Mouse (Mus musculus) gastrocnemius, postnatal 36 days (tissue): ENCODE results near the gene Tmem247. TPM values are rescaled to one million over a fixed set of nuclear protein-coding genes. Genes with fewer than 3 reads are reported as not detected.

Experiments used
- DNase-seq, 2 experiments: peaks; one replicate each; pipeline ENCODE4 v3.0.0; 2022
- intact Hi-C: fragments of 180-260 bp; cut with DNase I; formaldehyde crosslinking; loops from one replicate; pipeline ENCODE4 v1.15.1; 2025
- total RNA-seq, 2 experiments: library from RNA; stranded (reverse); gene quantifications; 2 replicates each; pipeline ENCODE4 v1.2.3; 2021

Gene Tmem247
- total RNA-seq, 2 experiments from 2014 or later: not detected

DNA sequence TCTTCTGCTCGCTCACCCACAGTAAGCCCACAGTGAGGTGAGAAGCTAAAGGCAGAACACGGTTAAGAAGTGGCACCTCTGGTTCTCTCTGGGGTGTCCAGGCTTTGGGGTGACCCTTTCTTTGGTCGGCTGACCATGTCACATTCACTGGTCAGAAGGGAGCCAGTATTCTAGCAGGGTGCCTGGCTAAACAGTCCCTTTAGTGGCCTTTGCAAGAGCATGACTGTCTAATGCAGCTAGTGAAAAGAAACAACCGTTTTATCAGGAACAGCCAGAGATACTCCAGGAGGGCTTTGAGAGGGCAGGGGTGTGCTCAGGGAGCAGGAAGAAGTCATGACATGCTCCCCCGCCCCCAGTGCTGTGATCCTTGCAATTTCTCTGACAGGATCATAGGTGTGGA, 5.9 kb upstream of the Tmem247 start:
- no peak for DNase-seq
- intact Hi-C loops: no loop called here

DNA sequence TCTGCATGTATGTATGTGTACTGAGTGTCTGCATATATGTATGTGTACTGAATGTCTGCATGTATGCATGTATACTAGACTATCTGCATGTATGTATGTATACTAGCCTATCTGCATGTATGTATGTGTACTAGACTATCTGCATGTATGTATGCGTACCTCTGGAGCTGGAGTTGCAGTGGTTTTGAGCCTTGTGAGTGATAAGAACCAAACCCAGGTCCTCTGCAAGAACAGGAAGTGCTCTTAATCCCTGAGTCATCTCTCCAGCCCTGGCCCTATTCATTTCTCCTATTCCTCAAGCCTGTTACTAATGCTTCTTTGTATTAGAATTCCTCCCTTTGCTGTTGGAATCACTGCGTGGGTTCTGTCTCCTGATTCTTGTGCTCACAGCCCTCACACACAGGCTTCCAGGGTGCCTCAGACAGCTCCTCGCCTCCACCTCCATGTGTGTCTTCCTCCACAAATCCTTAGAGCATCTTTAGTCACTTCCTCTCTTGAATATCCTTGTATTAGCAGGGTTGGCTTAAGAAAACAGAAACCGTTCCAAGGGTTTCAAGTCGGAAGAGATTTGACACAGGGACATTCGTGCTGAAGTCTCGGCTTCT, 4.0 kb upstream of the Tmem247 start:
- no peak for DNase-seq
- intact Hi-C loops: no loop called here

GRCm38 (mm10) chr17:86915540-86915939, 1.6 kb upstream of the Tmem247 start:
- intact Hi-C loops: loop anchor here (5.0 kb wide), 1 partner anchor 332 kb away; no protein-coding TSS in a partner anchor
- DNase-seq: no peak

DNA sequence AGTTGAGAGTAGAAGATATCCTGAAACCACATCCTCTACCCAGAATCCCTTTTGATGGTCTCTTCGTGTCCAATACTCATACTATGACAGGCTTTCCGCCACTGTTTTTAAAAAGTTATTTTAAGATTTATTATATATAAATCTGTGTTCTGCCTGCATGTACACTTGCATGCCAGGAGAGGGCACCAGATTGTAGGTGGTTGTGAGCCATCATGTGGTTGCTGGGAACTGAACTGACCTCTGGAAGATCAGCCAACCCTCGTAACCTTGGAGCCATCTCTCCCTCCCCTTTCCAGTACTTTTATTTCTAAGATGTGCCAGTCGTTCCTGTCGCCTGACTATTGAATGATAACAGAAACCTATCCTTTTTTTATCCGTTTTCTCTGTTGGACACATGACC, 1.6 kb downstream of the Tmem247 start:
- peak in 1 of 2 experiments; percentile 33 for DNase-seq

DNA sequence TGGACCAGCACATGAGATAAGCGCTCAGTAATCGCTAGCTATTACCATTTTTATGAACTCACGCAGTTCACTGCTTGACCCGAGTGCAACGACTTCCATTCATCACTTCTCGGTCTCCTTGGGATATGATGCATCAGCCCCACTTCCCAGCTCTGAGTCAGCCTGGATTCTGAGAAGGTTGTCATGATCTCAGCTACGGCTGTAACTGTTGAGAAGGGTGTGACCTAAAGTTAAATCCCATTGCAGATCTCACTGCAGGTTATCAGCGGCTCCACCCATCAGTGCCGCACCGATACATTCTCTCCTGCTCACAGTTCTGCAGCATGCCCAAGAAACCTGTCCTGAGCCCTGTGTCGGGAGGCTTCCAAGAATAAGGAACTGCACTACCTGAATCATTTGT, 2.6 kb downstream of the Tmem247 start:
- DNase-seq: no peak
- intact Hi-C loops: loop anchor here (2.0 to 5.0 kb wide), 3 partner anchors 78 to 328 kb away; no protein-coding TSS in a partner anchor

More for the DNA sequence above, 1.6 kb downstream of the Tmem247 start:
- intact Hi-C loops: loop anchor here (2.0 to 5.0 kb wide), 2 partner anchors 126 to 329 kb away; no protein-coding TSS in a partner anchor

DNA sequence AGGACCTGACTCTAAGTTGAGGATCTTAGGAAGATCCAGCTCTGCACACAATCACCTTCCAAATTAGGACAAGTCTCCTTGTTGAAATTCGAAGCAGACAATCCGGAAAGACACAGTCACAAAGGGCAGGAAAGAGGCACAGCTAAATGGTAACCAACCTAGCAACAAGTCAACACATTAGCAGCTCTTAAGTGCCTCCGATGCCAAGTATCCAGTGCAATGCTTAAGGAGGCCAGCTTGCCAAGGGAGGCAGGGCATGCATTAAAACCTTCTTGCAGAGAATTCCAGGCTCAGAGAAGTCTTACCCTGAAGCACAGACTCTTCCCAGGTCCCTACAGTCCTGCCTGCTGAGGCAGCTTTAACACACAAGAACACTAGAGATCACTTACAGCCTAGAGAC, 7.5 kb downstream of the Tmem247 start:
- no peak for DNase-seq
- intact Hi-C loops: loop anchor here (5.0 kb wide), 1 partner anchor 73 kb away; no protein-coding TSS in a partner anchor

GRCm38 (mm10) chr17:86926836-86927235, 9.7 kb downstream of the Tmem247 start:
- DNase-seq: no peak
- intact Hi-C loops: no loop called here

- DNase-seq: no peak
- intact Hi-C loops: no loop called here
Measured at GRCm38 (mm10) chr17:86929355-86929754, 12.2 kb downstream of the Tmem247 start.

DNA sequence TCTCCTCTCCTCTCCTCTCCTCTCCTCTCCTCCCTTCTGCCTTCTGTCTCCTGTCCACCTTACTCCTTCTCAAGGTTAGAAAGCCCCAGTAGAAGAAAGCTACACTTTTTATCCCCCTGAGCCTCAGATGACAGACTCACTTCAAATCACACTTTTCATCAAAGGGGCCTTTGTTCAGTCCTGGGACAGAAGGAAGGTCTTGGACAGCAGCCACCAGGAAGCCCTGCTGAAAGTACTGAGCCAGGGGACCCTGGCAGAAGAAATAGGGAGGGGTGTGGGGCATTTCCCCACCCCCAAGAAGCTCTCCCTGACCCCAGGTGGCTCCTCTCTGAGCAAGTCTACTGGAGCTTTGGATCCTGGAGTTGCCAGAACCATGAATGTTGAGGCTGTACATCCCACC, 12.8 kb downstream of the Tmem247 start:
- intact Hi-C loops: no loop called here
- no peak for DNase-seq

DNA sequence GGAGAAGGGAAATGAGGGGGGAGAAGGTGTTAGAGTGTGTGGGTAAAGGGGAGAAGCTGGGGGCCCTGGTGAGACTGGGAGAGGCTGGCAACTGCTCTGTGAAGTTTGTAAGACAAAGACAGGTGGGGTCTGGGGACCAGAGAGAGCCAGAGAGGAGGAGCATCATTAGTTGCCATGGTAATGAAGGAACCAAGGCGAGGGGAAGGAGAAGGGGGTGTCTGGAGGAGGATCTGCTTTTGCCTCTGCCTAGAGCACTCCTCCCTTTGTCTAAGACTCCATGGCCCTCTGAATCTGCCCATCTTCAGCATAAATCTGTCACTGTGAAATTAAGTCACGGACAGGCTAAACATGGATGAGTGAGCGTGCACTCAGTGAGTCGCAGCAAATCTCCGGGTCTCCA, 15.7 kb downstream of the Tmem247 start:
- intact Hi-C loops: no loop called here
- no peak for DNase-seq

DNA sequence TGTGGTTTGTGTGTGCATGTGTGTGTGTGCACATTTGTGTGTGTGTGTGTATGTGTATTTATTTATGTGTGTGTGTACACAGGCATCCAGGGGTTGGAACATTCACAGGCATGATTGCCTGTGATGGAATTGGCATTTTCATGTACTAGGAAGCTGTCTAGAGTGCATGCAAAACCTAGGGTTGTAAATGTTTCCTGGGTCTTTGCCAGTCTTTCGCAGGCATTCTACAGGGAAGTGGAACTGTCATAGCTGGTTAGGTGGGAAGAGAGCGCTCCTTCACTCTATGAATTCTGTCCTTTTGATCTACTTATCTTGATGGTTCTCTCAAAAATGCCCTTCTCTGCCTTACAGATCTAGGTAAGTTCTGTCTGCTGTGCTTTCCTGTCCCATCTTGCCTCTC, 19.9 kb downstream of the Tmem247 start:
- DNase-seq: no peak
- intact Hi-C loops: no loop called here

- intact Hi-C loops: no loop called here
- peak; percentile 73 to 74 for DNase-seq
Measured at GRCm38 (mm10) chr17:86937497-86938155, 20.5 kb downstream of the Tmem247 start.

DNA sequence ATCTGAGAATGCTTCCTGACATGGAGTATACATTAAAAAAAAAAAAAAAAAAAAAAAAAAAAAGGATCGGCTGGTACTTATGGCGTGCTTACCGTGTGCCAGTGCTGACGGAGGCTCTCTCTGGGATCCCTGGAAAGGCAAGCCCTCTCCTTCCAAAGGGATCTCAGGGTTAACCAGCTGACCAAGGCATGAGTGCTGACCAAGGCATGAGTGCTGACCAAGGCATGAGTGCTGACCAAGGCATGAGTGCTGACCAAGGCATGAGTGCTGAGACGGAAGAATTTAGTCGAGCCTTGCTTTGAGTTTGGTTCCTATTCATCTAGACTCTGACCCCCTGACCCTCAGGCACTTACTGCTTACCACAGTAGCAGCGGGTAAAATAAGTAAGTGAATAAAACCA, 21.5 kb downstream of the Tmem247 start:
- DNase-seq: no peak
- intact Hi-C loops: no loop called here

- intact Hi-C loops: no loop called here
- no peak for DNase-seq
Measured at GRCm38 (mm10) chr17:86942112-86942511, 25.0 kb downstream of the Tmem247 start.

DNA sequence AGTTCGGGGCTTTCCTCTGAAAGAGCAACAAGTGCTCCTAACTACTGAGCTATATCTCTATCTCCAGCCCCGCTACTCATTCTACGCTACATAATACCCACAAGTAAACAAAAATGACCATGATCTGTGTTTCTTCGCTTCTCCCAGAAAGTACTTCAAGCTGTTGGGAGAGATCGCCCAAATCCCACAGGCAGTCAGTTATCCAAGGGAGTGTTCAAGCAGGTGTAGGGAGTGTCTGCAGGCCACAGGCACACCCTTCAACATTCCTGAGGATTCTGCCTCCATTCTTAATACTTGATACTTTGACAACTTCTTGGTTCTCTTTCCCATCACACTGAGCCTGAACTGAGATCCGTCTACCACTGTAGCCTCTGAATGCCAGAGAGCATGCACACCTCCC, 26.0 kb downstream of the Tmem247 start:
- DNase-seq: no peak
- intact Hi-C loops: no loop called here

DNA sequence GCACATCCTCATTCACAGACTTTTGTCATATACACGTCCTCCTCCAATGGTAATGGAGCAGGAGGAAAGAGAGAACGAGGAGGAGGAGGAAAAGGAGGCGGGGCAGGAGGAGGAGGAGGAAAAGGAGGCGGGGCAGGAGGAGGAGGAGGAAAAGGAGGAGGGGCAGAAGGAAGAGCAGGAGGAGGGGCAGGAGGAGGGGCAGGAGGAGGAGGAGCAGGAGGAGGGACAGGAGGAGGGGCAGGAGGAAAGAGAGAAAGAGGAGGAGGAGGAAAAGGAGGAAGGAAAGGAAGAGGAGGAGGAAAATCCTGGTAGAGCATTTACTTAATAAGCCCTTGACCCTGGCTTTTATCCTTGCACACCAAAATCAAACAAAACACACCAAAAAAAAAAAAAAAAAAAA, 28.9 kb downstream of the Tmem247 start:
- intact Hi-C loops: no loop called here
- no peak for DNase-seq

- intact Hi-C loops: no loop called here
Measured at GRCm38 (mm10) chr17:86947840-86948796, 31.0 kb downstream of the Tmem247 start, which contains the start of gene Atp6v1e2. TSS of gene Atp6v1e2 (minus strand) at chr17:86947897.

DNA sequence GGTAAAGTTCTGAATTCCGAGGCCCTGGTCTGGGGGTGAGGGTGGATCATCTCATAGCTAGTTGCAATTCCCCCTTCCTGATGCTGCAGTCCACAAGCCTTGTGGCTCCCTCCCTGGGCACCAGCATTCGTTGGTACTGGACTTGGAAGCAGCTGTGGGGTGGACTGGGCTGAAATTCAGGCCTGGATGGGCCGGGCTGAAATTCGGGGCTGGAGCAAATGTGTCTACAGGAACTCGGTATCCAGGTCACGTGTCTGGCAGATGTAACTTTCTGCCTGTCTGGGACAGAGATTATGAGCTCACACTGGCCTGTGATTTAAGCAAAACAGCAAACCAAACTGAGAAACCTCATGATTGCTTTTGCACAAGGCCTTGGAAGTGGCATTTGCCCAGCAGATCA, 31.7 kb downstream of the Tmem247 start:
- intact Hi-C loops: no loop called here
- DNase-seq: peak; percentile 64 to 71

More at GRCm38 (mm10) chr17:86947840-86948796, 31.0 kb downstream of the Tmem247 start, which contains the start of gene Atp6v1e2:
- peak; percentile 44 to 53 for DNase-seq

- intact Hi-C loops: no loop called here
Measured at GRCm38 (mm10) chr17:86957239-86957638, 40.1 kb downstream of the Tmem247 start.

DNA sequence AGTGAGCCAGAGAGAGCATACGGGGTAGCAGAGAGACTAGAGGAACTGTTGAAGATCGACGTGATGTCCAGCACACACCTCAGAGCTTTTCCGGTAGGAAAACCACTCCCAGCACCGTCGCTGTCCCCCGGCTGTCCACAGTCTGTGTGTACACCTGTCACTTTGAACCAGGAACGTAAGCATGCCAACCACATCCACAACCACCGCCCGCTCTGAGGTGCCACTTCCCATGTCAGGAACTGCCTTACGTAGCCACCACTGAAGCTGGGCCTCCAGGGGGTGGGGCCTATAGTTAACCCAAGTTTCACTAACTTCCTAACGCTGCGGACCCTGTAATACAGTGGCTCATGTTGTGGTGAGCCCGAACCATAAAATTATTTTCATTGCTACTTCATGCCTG, 40.8 kb downstream of the Tmem247 start:
- DNase-seq: no peak
- intact Hi-C loops: no loop called here

More at GRCm38 (mm10) chr17:86957239-86957638, 40.1 kb downstream of the Tmem247 start:
- no peak for DNase-seq
